16 mouse cellular contexts compared by ENCODE assay signal in genomic region chr14:54061570-54061969, GRCm38 (mm10).
A peak's percentile ranks its signal among the peaks of the same experiment; 100 is the strongest.
DNase-seq lines count a peak whose midpoint lies in the region; ATAC-seq and TF ChIP-seq lines count a peak whose summit lies in the region.
"Had no signal": no experiment of that assay in that cellular context is flagged by ENCODE, and none has a peak within 500 bp of the region (broad histone marks: within the 10 kb centered on the region; RNA-seq: fewer than 3 reads in every experiment).

No protein-coding gene starts in this region.

- no peak overlapping the region for H3K4me3 ChIP-seq in intestine, embryonic 14.5 days (ENCODE audit: low read depth, low read length)
- no peak overlapping the region for H3K4me3 ChIP-seq in intestine, postnatal 0 days (ENCODE audit: low read depth, low read length)
- H3K4me3 ChIP-seq in midbrain, embryonic 15.5 days, result no peak overlapping the region
- H3K4me3 ChIP-seq: kidney, embryonic 15.5 days; limb, embryonic 13.5 days had no signal

- no peaks in the 10 kb centered on the region; the same call in 1 of the 2 replicates for H3K4me1 ChIP-seq in intestine, embryonic 14.5 days (replicated peaks; ENCODE audit: control insufficient read depth, insufficient read depth, low read length)
- H3K4me1 ChIP-seq in intestine, postnatal 0 days (replicated peaks; ENCODE audit: control insufficient read depth, insufficient read depth, low read length), result no peaks in the 10 kb centered on the region
- H3K4me1 ChIP-seq in midbrain, embryonic 15.5 days, result peaks cover 39% of the 10 kb centered on the region

- peak; percentile 20 for DNase-seq in adrenal gland, postnatal 10 days
- DNase-seq in adrenal gland, postnatal 4 days (ENCODE audit: low spot score in 2 of 2), result no peak
- peak; percentile 34 for DNase-seq in intestine, embryonic 14.5 days (ENCODE audit: low spot score)
- DNase-seq in adrenal gland, postnatal 14 days, result peak; percentile 31
- no peak for DNase-seq in cerebellum, postnatal 25 days
- no peak for DNase-seq in spleen, postnatal 10 days (ENCODE audit: low spot score in 2 of 2)
- DNase-seq: B cell, adult 2 months; cerebellum, adult 11-12 months; heart, postnatal 4 days; spleen, adult 18-20 months; thymus, adult 2 months had no signal

- H3K27me3 ChIP-seq in intestine, embryonic 14.5 days (replicated peaks; ENCODE audit: control insufficient read depth, insufficient read depth, low read length), result no peaks in the 10 kb centered on the region
- no peaks in the 10 kb centered on the region; the same call in 1 of the 2 replicates for H3K27me3 ChIP-seq in intestine, postnatal 0 days (replicated peaks; ENCODE audit: control insufficient read depth, insufficient read depth, low read length)
- no peaks in the 10 kb centered on the region for H3K27me3 ChIP-seq in midbrain, embryonic 15.5 days (replicated peaks)

- H3K4me2 ChIP-seq in intestine, embryonic 14.5 days (ENCODE audit: low read length), result no peak overlapping the region
- no peak overlapping the region for H3K4me2 ChIP-seq in intestine, postnatal 0 days (replicated peaks; ENCODE audit: low read depth)
- no peak overlapping the region for H3K4me2 ChIP-seq in midbrain, embryonic 15.5 days
- H3K4me2 ChIP-seq: kidney, embryonic 15.5 days; limb, embryonic 13.5 days had no signal

- no peak overlapping the region for H3K9ac ChIP-seq in intestine, embryonic 14.5 days (ENCODE audit: low read length)
- H3K9ac ChIP-seq in intestine, postnatal 0 days (ENCODE audit: low read depth, low read length), result no peak overlapping the region
- H3K9ac ChIP-seq in midbrain, embryonic 15.5 days, result no peak overlapping the region
- H3K9ac ChIP-seq: kidney, embryonic 15.5 days; limb, embryonic 13.5 days had no signal

- TF ChIP-seq CTCF in intestine, postnatal 0 days (IDR thresholded peaks at IDR 0.05; ENCODE audit: low read depth), result no peak

- WGBS in intestine, embryonic 14.5 days, result 51% methylated on average over 3 of the region's 3 CpGs
- WGBS in intestine, postnatal 0 days, result 53% methylated on average over 3 of the region's 3 CpGs
- WGBS in midbrain, embryonic 15.5 days, result 15% methylated on average over 3 of the region's 3 CpGs

- ATAC-seq in intestine, embryonic 14.5 days (replicated peaks; ENCODE audit: low FRiP score, low TSS enrichment, low read depth), result no peak
- ATAC-seq in intestine, postnatal 0 days, result no peak
- peak; percentile 8 for ATAC-seq in midbrain, embryonic 15.5 days (replicated peaks)

- no peak overlapping the region for H3K27ac ChIP-seq in intestine, embryonic 14.5 days (ENCODE audit: low read depth)
- no peak overlapping the region for H3K27ac ChIP-seq in intestine, postnatal 0 days (ENCODE audit: low read depth, low read length)
- H3K27ac ChIP-seq in midbrain, embryonic 15.5 days, result peak overlapping the region; percentile 44; the same call in 1 of the 2 replicates
- H3K27ac ChIP-seq: kidney, embryonic 15.5 days; limb, embryonic 13.5 days had no signal

- no peaks in the 10 kb centered on the region for H3K9me3 ChIP-seq in intestine, embryonic 14.5 days (ENCODE audit: control insufficient read depth, low read length)
- H3K9me3 ChIP-seq in intestine, postnatal 0 days (ENCODE audit: control insufficient read depth), result no peaks in the 10 kb centered on the region
- no peaks in the 10 kb centered on the region for H3K9me3 ChIP-seq in midbrain, embryonic 15.5 days
- H3K9me3 ChIP-seq: G1E; kidney, embryonic 15.5 days; limb, embryonic 13.5 days had no signal

- no peaks in the 10 kb centered on the region for H3K36me3 ChIP-seq in intestine, embryonic 14.5 days (ENCODE audit: control insufficient read depth, insufficient read depth, low read length)
- H3K36me3 ChIP-seq in intestine, postnatal 0 days (ENCODE audit: control insufficient read depth, insufficient read depth), result no peaks in the 10 kb centered on the region
- H3K36me3 ChIP-seq in midbrain, embryonic 15.5 days (replicated peaks), result no peaks in the 10 kb centered on the region
- H3K36me3 ChIP-seq: G1E; kidney, embryonic 15.5 days; limb, embryonic 13.5 days had no signal

Comparison
In these comparisons a context has a peak if more than half of its experiments do, and no peak if none do; other contexts are left out.
1. DNase-seq: peak in adrenal gland, postnatal 10 days (single experiment), intestine, embryonic 14.5 days (single experiment) and adrenal gland, postnatal 14 days (single experiment); none in adrenal gland, postnatal 4 days (0 of 2), cerebellum, postnatal 25 days (0 of 2) and spleen, postnatal 10 days (0 of 2).